Mouse (Mus musculus) E14TG2a.4 (cell line): Measurements from ENCODE around the gene Mdga2.

ENCODE experiments used
- H3K27me3 ChIP-seq: 2 replicates; pipeline ENCODE4 v1.6.1; 2014; ENCODE audit warnings: low read length, control low read depth; ENCODE audit not compliant: insufficient read depth
- H3K36me3 ChIP-seq: 2 replicates; pipeline ENCODE4 v1.6.1; 2014; ENCODE audit warnings: low read length, control low read depth; ENCODE audit not compliant: insufficient read depth
- H3K4me1 ChIP-seq: replicated peaks from 2 replicates; pipeline ENCODE4 v1.6.1; 2014; ENCODE audit warnings: low read depth, low read length, control low read depth
- H3K4me3 ChIP-seq: replicated peaks from 2 replicates; pipeline ENCODE4 v1.5.1; 2014; ENCODE audit warnings: mild to moderate bottlenecking, low read length
- H3K9me3 ChIP-seq: 2 replicates; pipeline ENCODE4 v1.6.1; 2014; ENCODE audit warnings: low read length, control low read depth
- CTCF ChIP-seq: conservative IDR thresholded peaks from 2 replicates; pipeline ENCODE4 v1.5.1; 2014; ENCODE audit warnings: low read length
- NANOG ChIP-seq: IDR thresholded peaks from 2 replicates; pipeline ENCODE4 v1.6.1; 2014; ENCODE audit warnings: borderline replicate concordance, low read length, mixed read lengths
- POU5F1 ChIP-seq: IDR thresholded peaks from 2 replicates; pipeline ENCODE4 v1.6.1; 2014; ENCODE audit warnings: low read length, borderline replicate concordance

The Mdga2 gene

DNA sequence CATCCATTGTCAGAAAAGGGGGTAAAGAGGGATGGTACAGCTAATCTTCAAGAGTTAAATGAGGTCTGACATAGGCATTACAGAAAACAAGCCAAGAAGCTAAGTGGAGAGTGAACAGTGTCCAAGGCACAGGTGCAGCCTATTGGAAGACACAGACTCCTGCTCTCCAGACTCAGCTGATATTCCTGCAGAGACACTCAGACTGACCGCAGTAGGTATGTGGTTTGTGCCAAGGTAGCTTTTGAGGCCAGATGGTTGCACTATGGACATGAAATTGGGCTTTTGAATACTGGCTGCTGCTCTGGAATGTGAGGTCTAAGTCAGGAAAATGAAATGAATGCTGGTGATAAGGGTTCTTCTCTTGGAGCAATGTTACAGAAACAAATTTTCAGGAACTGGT lies 44.2 kb downstream of the Mdga2 start:
- Histone ChIP-seq H3K9me3 (no peaks in the 10 kb centered on the region), H3K27me3 (no peaks in the 10 kb centered on the region), H3K4me3 (no peak overlapping the region), H3K36me3 (no peaks in the 10 kb centered on the region), H3K4me1 (no peaks in the 10 kb centered on the region)
- no peak for TF ChIP-seq NANOG
- no peak for TF ChIP-seq POU5F1
- TF ChIP-seq CTCF, result no peak

DNA sequence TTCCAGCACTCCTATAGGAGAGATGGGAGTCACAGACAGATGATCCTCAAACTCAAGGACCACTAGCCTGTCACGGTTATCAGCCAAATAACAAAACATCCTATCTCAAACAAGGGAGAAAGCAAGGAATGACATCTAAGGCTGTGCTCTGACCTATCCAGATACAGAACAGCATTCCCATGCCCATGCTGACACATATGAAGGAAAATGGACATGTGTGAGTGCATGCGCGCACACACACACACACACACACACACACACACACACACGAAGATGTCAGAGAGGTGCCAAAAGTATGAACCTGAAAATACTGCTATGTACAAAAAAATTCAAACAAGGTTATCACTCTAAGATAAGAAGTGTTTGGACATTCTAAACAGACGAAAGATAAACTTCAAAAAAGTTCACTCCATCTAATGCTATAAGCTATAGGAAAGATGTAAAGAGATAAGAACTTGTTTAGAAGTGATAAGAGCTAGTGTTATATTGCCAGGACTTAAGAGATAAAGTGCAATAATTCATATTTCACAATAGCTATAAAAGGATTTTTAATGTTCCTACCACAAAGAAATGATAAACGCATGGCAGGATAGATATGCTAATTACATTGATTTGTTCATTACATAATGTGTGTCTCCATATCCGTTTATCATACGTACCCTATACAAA lies 65.6 kb downstream of the Mdga2 start:
- no peak for TF ChIP-seq CTCF
- TF ChIP-seq NANOG, result no peak
- no peak for TF ChIP-seq POU5F1
- Histone ChIP-seq H3K4me1 (no peaks in the 10 kb centered on the region), H3K36me3 (no peaks in the 10 kb centered on the region), H3K27me3 (no peaks in the 10 kb centered on the region), H3K9me3 (no peaks in the 10 kb centered on the region), H3K4me3 (no peak overlapping the region)

DNA sequence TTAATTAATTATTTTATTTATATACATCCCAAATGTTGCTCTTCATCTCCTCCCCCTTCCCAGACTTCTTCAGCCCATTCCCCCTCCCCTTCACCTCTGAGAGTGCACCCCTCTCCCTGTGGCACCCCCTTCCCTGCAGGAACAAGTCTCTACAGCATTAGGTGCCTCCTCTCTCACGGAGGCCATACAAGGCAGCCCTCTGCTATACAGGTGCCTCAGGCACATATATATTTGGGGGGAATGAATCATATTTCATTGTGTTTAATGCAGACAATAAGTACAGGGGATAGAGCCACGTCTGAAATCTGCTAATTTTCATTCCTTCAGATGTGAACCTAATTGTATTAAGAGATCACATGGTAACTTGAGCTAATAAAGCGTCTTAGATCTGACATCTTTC lies 69.3 kb downstream of the Mdga2 start:
- H3K27me3 ChIP-seq, result no peaks in the 10 kb centered on the region
- no peaks in the 10 kb centered on the region for H3K9me3 ChIP-seq
- no peaks in the 10 kb centered on the region for H3K36me3 ChIP-seq
- no peaks in the 10 kb centered on the region for H3K4me1 ChIP-seq
- H3K4me3 ChIP-seq, result no peak overlapping the region
- no peak for TF ChIP-seq POU5F1
- no peak for TF ChIP-seq NANOG
- no peak for TF ChIP-seq CTCF

DNA sequence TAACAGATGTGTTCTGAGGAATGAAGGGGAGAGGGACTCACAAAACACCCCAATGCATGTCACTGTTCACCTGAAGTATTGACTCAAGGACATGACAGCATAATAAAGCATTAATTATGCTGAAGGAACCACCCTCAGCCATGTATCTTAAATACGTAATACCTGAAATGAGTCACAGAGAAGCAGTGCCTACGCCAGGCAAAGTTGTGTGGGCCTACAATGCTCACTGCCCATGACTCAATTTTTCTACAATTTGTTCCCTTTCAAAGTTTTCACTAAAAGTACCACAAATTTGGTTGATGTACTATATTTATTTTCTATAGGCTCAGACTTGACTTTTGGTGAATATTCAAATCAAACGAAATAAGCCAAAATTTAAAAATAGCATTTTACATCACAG lies 80.7 kb downstream of the Mdga2 start:
- H3K9me3 ChIP-seq, result no peaks in the 10 kb centered on the region
- H3K4me3 ChIP-seq, result no peak overlapping the region
- no peaks in the 10 kb centered on the region for H3K27me3 ChIP-seq
- H3K36me3 ChIP-seq, result no peaks in the 10 kb centered on the region
- H3K4me1 ChIP-seq, result no peaks in the 10 kb centered on the region
- TF ChIP-seq POU5F1 (no peak), NANOG (no peak), CTCF (no peak)

DNA sequence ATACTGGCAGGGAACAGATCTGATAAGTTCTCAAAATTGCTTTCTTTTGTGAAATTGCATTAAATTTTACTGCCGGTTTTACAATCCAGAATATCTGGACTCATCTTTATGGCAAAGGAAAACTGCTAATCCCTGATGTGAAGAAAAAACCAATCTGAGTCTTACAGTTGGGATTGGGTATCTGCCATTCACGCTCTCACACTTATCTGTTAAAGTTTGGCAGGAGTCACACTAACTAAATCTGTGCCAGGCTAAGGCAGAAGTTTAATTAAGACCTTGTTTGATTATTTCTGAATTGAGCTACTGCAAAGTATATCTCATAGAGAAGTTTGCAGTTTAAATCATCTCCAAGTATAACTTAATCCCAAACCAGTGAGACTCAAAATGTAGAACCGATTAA lies 82.2 kb downstream of the Mdga2 start:
- no peaks in the 10 kb centered on the region for H3K36me3 ChIP-seq
- H3K4me3 ChIP-seq, result no peak overlapping the region
- no peaks in the 10 kb centered on the region for H3K4me1 ChIP-seq
- no peaks in the 10 kb centered on the region for H3K27me3 ChIP-seq
- no peaks in the 10 kb centered on the region for H3K9me3 ChIP-seq
- TF ChIP-seq NANOG (no peak), POU5F1 (no peak), CTCF (no peak)

DNA sequence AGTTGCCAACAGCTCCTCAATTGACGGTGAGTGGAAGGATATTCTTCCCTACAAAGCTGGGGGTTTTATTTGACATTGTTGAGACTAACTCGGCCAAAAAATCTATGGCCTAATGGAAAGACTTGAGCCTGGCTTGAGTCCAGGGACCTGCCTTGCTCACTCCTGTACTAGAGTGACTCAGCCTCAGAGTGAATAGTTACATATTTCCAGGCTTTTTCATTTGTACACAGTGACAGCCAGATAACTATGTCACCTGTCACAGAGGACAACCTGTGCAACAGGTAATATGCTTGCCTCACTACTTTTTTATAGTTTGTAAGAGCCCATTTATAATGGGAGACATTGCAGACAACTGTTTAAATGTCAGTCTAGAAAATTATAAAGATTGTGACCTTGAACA lies 94.9 kb downstream of the Mdga2 start:
- no peak for TF ChIP-seq NANOG
- no peak for TF ChIP-seq POU5F1
- TF ChIP-seq CTCF, result no peak
- no peaks in the 10 kb centered on the region for H3K4me1 ChIP-seq
- no peaks in the 10 kb centered on the region for H3K27me3 ChIP-seq
- no peaks in the 10 kb centered on the region for H3K9me3 ChIP-seq
- H3K36me3 ChIP-seq, result no peaks in the 10 kb centered on the region
- H3K4me3 ChIP-seq, result no peak overlapping the region

DNA sequence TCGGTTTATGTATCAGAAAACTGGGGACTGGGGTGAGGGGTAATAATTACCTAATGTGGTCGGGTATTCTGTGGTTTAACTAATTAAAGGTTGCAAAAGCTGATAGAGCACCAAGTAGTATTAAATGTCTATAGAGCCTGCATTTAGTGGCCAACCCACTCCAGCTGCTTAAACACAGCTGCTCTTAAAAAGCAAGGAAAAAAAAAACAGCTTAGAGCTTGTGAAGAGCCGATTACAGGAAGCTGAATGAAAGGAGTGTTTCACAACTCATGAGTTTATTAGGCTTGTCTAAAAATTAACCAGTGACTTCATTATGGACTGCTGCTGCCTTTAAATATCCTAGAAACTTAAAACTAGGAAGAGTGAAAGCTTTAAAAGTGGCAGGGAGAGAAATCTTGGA lies 98.5 kb downstream of the Mdga2 start:
- TF ChIP-seq CTCF (no peak), POU5F1 (no peak), NANOG (no peak)
- Histone ChIP-seq H3K27me3 (no peaks in the 10 kb centered on the region), H3K4me3 (no peak overlapping the region), H3K9me3 (no peaks in the 10 kb centered on the region), H3K36me3 (no peaks in the 10 kb centered on the region), H3K4me1 (no peaks in the 10 kb centered on the region)

DNA sequence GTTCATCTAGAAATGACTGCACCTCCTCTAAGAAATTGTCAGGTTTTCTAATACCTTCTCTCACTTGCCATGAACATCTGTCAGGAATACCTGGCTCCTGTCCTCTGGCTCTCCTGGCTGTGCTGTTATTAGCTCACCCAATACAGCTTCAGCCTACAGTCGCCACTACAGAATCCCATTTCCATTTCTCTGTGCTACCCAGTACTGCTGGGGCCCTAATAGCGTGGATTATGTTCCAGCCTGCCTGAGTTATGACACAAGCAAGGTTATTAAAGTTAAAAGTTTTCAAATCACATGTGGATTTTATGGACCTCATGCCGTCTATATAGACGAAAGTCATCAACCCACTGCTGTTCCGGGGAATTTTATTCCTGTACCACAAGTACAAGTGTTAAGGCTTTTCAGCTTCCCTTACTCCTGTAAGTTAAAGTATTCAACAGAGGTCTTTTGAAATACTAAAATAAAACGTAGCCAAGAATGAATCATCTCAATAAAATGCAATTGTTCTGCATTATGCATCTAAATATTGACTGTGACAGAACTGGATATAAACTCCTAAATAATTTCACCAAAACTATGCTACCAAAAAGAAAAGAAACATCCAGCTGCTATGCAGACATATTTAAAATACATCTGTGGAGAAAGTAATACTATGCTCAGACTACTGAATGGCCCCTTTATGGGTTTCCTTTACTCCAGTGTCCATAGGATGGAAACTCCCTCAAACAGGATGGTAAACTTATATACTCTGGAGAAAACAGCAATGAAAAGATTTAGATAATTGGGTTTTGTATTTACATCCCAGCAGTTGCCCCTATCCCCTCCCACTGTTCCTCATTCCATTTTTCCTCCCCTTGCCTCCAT lies 103.5 kb downstream of the Mdga2 start:
- no peaks in the 10 kb centered on the region for H3K27me3 ChIP-seq
- TF ChIP-seq NANOG (no peak), POU5F1 (no peak), CTCF (no peak)

More for the DNA sequence above, 103.5 kb downstream of the Mdga2 start:
- Histone ChIP-seq H3K36me3 (no peaks in the 10 kb centered on the region), H3K4me3 (no peak overlapping the region), H3K4me1 (no peaks in the 10 kb centered on the region), H3K9me3 (no peaks in the 10 kb centered on the region)
